Mouse (Mus musculus): ENCODE data around the gene Olfr1245. TPM values are rescaled to one million over a fixed set of nuclear protein-coding genes. Genes with fewer than 3 reads are reported as not detected.
"Not testable (repeated sequence)": the region's sequence is repeated elsewhere in the genome, so short reads cannot be mapped to it uniquely, and the experiment has no call there.

The Olfr1245 gene
- total RNA-seq (2021), result not detected
- long read RNA-seq, experiment 1, result 0 reads
- long read RNA-seq, experiment 2, result 0 reads

- no peak for DNase-seq
Measured at GRCm38 (mm10) chr2:89578347-89578746, at the start of gene Olfr1245. Olfr1245 (minus strand) TSS chr2:89578447.

- DNase-seq, result not testable (repeated sequence)
Measured at GRCm38 (mm10) chr2:89618145-89618544, 39.9 kb upstream of the Olfr1245 start, which contains the start of gene Olfr1248. Olfr1248 (minus strand) TSS chr2:89618245.

GRCm38 (mm10) chr2:89614030-89614429, 35.8 kb upstream of the Olfr1245 start, which contains the start of gene Olfr1247:
Olfr1247 (minus strand) TSS chr2:89614130.
- no peak for DNase-seq

GRCm38 (mm10) chr2:89593057-89593456, 14.8 kb upstream of the Olfr1245 start, which contains the start of gene Olfr1246:
Olfr1246 (minus strand) TSS chr2:89593157.
- DNase-seq, result no peak

GRCm38 (mm10) chr2:89562706-89563105, 15.5 kb downstream of the Olfr1245 start:
- DNase-seq, result not testable (repeated sequence)

- no peak for DNase-seq
Measured at GRCm38 (mm10) chr2:89544516-89544915, 33.7 kb downstream of the Olfr1245 start.

GRCm38 (mm10) chr2:89539923-89540322, 38.3 kb downstream of the Olfr1245 start:
- DNase-seq, result no peak

- DNase-seq, result no peak
Measured at GRCm38 (mm10) chr2:89531387-89531786, 46.9 kb downstream of the Olfr1245 start, which contains the start of gene Olfr1243. Olfr1243 (minus strand) TSS chr2:89531487.

Other genes with a start within 250 kb of the Olfr1245 start
- not detected for gene Olfr1232, start 248.8 kb downstream of the Olfr1245 start, total RNA-seq (2021)
- not detected for gene Olfr1233, start 236.0 kb downstream of the Olfr1245 start, total RNA-seq (2021)
- gene Olfr1234, start 213.6 kb downstream of the Olfr1245 start, total RNA-seq (2021), result not detected
- not detected for gene Olfr1238, start 168.8 kb downstream of the Olfr1245 start, total RNA-seq (2021)
- not detected for gene Olfr1239, start 158.0 kb downstream of the Olfr1245 start, total RNA-seq (2021)
- gene Olfr1240, start 135.4 kb downstream of the Olfr1245 start, total RNA-seq (2021), result not detected
- not detected for gene Olfr1241, start 91.3 kb downstream of the Olfr1245 start, total RNA-seq (2021)
- not detected for gene Olfr1242, start 80.1 kb downstream of the Olfr1245 start, total RNA-seq (2021)
- gene Olfr1243, start 47.0 kb downstream of the Olfr1245 start, total RNA-seq (2021), result not detected
- gene Olfr1246, start 14.7 kb upstream of the Olfr1245 start, total RNA-seq (2021), result not detected
- not detected for gene Olfr1247, start 35.7 kb upstream of the Olfr1245 start, total RNA-seq (2021)
- gene Olfr1248, start 39.8 kb upstream of the Olfr1245 start, total RNA-seq (2021), result not detected
- not detected for gene Olfr1249, start 56.5 kb upstream of the Olfr1245 start, total RNA-seq (2021)
- not detected for gene Olfr1250, start 83.0 kb upstream of the Olfr1245 start, total RNA-seq (2021)
- gene Olfr1251, start 93.5 kb upstream of the Olfr1245 start, total RNA-seq (2021), result not detected
- not detected for gene Olfr1252, start 146.6 kb upstream of the Olfr1245 start, total RNA-seq (2021)
- gene Olfr1253, start 178.6 kb upstream of the Olfr1245 start, total RNA-seq (2021), result not detected
- not detected for gene Olfr1254, start 215.2 kb upstream of the Olfr1245 start, total RNA-seq (2021)
- gene Olfr1255, start 233.6 kb upstream of the Olfr1245 start, total RNA-seq (2021), result not detected